Mouse (Mus musculus): ENCODE measurements around the gene Pstk. TPM values are rescaled to one million over a fixed set of nuclear protein-coding genes. Genes with fewer than 3 reads are reported as not detected.

The Pstk gene
- 41.4 and 44.2 TPM in 2 replicates for polyA plus RNA-seq (2011; ENCODE audit: insufficient read length, low read depth, missing spikeins)

DNA sequence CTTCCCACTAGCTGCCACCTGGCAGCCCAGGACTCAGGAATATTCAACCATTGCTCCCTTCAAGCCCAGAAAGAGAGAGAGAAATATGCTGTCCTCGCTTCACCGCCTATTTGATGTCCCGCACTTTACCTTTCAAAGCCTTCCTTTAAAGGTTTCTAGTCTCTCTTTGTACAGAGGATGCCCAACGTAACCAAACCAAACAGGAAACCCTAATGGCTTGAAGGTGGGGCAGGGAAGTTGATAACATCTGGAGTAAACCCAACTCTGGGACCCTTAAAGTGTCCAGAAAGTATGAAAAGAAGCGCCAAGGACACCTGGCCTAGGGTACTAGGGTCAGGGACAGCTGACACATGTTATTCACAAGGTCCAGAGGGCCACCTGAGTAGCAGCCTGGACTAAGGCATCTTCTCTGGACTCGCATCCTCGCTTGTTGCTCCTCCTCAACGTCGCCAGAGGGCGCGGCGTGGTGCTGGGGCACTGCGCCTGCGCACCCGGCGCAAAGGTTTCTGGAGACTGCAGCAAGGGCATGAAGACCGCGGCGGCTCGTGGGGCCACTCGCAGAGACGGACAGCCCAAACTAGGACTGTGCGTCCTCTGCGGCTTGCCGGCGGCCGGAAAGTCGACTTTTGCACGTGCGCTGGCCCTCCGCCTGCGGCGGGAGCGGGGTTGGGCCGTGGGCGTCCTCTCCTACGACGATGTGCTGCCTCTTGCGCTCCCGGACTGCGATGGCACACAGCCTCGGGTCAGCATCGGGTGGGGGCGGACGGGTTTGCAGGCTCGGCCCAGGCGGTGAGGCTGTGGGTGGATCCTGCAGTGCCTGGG is at the start of gene Pstk:
TSS of gene Pstk (plus strand) at position 494 of the 822 bp plus-strand sequence.
- Histone ChIP-seq H3K27ac (ENCODE audit: insufficient read depth, low read length) (peak within 1 kb of the TSS; percentile 86), H3K4me3 (ENCODE audit: insufficient read depth, low read length) (peak within 1 kb of the TSS; percentile 57), H3K4me1 (ENCODE audit: control insufficient read depth, insufficient read depth, low read length) (peaks cover 4% of the 10 kb centered on the region; the same call in 1 of the 2 replicates)
- TF ChIP-seq POLR2A (IDR thresholded peaks at IDR 0.05; ENCODE audit: low read depth, low read length) (peak; percentile 95), CTCF (IDR thresholded peaks at IDR 0.05; ENCODE audit: borderline replicate concordance, insufficient read depth, low read length) (peak; percentile 95)

- TF ChIP-seq CTCF (IDR thresholded peaks at IDR 0.05; ENCODE audit: borderline replicate concordance, insufficient read depth, low read length) (no peak), POLR2A (IDR thresholded peaks at IDR 0.05; ENCODE audit: low read depth, low read length) (no peak)
- Histone ChIP-seq H3K4me3 (ENCODE audit: insufficient read depth, low read length) (no peak within 1 kb of the TSS), H3K4me1 (ENCODE audit: control insufficient read depth, insufficient read depth, low read length) (no peaks in the 10 kb centered on the region), H3K27ac (ENCODE audit: insufficient read depth, low read length) (no peak within 1 kb of the TSS)
Measured at GRCm38 (mm10) chr7:131322192-131322591, 48.7 kb upstream of the Pstk start, which contains the start of gene Cuzd1. TSS of gene Cuzd1 (minus strand) at chr7:131322292.

DNA sequence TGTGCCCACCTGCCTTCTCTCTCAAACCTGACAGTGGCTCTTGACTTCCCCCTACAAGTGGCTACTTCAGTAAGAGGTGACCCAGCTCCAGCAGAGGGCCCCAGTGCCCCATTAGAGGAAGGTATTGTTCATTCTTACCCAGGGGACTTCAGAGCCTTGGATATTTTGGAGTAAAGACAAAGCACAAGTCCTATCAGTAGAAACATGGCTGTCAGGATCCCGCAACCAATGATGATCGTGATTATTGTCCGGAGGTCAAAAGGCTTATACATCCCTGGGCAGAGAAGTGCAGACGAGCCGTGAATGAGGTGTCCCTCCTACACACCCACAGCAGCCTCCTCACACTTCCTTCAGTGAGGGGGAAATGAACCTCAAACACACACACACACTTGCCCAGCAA is 43.9 kb upstream of the Pstk start:
- TF ChIP-seq CTCF (IDR thresholded peaks at IDR 0.05; ENCODE audit: borderline replicate concordance, insufficient read depth, low read length) (no peak), POLR2A (IDR thresholded peaks at IDR 0.05; ENCODE audit: low read depth, low read length) (no peak)
- Histone ChIP-seq H3K27ac (ENCODE audit: insufficient read depth, low read length) (no peak overlapping the region), H3K4me3 (ENCODE audit: insufficient read depth, low read length) (no peak overlapping the region), H3K4me1 (ENCODE audit: control insufficient read depth, insufficient read depth, low read length) (no peaks in the 10 kb centered on the region)

DNA sequence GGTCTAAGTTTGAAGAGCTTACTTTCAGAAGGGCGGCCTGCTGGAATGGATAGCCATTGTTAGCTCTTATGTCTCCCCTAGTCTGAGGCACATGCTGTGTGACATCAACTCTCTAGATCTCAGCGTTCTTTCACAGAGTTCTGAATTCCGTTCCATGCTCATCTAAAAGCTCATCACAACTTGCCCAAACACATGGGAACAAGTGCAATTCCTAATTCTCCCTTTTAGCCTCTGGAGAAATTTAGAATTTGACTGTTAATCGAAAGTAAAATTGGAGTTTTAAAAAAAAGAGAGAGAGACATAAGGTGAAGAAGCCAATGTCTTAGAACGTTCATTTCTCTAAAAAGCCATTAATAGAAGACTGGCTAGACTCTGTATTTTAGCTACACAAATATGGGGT is 41.5 kb upstream of the Pstk start, which contains the start of gene Fam24b:
TSS of gene Fam24b (minus strand) at position 101 of the 400 bp plus-strand sequence.
- H3K27ac ChIP-seq (ENCODE audit: insufficient read depth, low read length) = no peak within 1 kb of the TSS
- no peak within 1 kb of the TSS for H3K4me3 ChIP-seq (ENCODE audit: insufficient read depth, low read length)
- no peaks in the 10 kb centered on the region for H3K4me1 ChIP-seq (ENCODE audit: control insufficient read depth, insufficient read depth, low read length)
- TF ChIP-seq POLR2A (IDR thresholded peaks at IDR 0.05; ENCODE audit: low read depth, low read length) = no peak
- TF ChIP-seq CTCF (IDR thresholded peaks at IDR 0.05; ENCODE audit: borderline replicate concordance, insufficient read depth, low read length) = no peak

DNA sequence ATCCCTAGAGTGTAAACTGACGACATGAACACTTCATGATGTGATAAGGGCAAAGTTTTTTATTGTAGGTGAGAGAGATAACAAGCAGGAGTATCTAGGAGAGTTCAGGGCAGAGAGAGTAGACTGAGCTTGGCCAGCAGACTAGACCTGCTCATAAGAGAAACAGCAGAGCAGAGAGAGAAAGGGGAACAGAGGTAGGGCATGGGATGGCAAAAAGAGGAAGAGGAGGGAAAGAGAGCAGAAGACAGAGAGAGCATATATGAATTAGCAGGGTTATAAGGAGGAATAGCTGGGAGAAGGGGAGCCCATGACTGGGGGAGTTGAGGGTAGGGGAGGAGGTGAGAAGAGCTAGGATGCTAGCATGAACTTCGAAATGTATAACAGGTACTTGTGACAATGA is 39.3 kb upstream of the Pstk start:
- Histone ChIP-seq H3K27ac (ENCODE audit: insufficient read depth, low read length) (no peak overlapping the region), H3K4me3 (ENCODE audit: insufficient read depth, low read length) (no peak overlapping the region), H3K4me1 (ENCODE audit: control insufficient read depth, insufficient read depth, low read length) (no peaks in the 10 kb centered on the region)
- TF ChIP-seq CTCF (IDR thresholded peaks at IDR 0.05; ENCODE audit: borderline replicate concordance, insufficient read depth, low read length) (no peak), POLR2A (IDR thresholded peaks at IDR 0.05; ENCODE audit: low read depth, low read length) (no peak)

DNA sequence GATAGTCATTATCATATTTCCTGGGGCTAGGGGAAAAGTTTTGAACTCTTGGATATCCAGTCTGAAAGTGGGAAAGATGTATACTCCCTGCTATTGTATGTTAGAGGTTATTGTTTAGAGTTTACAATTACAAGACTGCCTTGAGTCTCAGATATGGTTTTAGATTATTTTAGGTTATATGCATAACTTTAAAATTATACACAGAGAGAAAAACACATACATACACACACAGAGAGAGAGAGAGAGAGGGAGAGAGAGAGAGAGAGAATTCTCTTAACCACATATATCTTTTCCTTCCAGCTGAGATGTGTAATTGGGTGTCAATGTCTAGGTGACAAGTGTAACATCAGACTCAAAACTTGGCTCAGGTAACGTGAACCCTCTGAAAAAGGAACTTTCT is 37.4 kb upstream of the Pstk start, which contains the start of gene Fam24a:
TSS of gene Fam24a (plus strand) at position 301 of the 400 bp plus-strand sequence.
- H3K4me1 ChIP-seq (ENCODE audit: control insufficient read depth, insufficient read depth, low read length) = no peaks in the 10 kb centered on the region
- no peak for TF ChIP-seq POLR2A (IDR thresholded peaks at IDR 0.05; ENCODE audit: low read depth, low read length)
- no peak for TF ChIP-seq CTCF (IDR thresholded peaks at IDR 0.05; ENCODE audit: borderline replicate concordance, insufficient read depth, low read length)
- H3K4me3 ChIP-seq (ENCODE audit: insufficient read depth, low read length) = no peak within 1 kb of the TSS
- H3K27ac ChIP-seq (ENCODE audit: insufficient read depth, low read length) = no peak within 1 kb of the TSS

DNA sequence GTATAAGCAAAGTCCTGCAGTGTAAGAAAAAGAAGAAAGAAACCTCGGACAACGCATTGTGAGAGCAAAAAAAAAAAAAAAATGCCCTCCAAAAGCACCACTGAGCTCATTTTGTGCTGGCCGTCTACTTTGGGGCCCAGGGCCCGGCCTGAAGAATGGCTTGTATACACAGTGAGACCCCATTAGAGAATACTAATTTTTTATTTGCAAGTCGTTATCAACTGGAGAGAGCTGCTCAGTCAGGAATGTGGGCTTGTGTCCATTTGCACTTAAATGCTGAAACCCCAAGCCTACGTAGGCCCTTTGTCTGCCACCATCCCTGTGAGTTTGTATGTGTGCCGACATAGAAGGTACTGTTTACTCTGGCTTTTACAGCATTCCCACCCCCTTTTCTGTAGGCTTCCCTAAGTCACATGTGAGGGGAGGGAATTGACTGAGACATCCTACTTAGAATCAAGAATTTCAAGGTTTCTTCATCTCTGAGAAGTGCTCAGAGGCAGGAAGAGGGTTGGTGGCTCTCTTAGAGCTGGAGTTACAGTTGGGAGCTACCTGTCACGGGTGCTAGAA is 33.4 kb upstream of the Pstk start:
- TF ChIP-seq CTCF (IDR thresholded peaks at IDR 0.05; ENCODE audit: borderline replicate concordance, insufficient read depth, low read length) = no peak
- TF ChIP-seq POLR2A (IDR thresholded peaks at IDR 0.05; ENCODE audit: low read depth, low read length) = no peak
- H3K27ac ChIP-seq (ENCODE audit: insufficient read depth, low read length) = no peak overlapping the region

DNA sequence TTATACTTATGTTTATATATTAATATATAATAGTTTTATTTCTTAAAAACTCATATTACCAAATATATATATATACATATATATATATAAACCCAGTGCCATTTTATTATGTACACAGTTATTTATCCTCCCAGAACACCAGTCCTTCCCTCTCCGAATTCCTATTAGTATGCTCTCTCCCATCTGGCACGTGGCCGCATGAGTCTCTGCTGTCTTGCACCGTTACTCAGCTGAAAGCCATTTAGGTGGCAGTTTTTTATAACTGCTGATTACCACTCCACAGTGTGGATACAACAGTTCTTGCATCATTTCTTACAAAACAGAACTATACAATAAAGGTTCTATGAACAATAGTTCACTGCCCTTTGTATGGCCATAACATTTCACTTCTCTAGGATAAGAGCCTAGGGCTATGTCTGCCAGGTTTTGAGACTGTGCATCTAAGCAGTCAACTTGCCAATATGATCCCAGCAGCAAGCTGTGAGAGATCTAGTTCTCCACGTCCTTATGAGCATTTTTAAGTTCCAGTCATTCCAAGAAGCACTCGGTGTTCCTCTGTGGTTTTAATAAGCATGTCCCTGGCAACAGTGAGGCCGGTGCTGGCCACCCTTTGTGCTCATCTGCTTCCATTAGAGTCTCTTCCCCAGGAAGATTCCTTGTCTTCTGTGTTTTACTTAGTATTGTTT is 24.9 kb upstream of the Pstk start:
- Histone ChIP-seq H3K27ac (ENCODE audit: insufficient read depth, low read length) (no peak overlapping the region), H3K4me1 (ENCODE audit: control insufficient read depth, insufficient read depth, low read length) (no peaks in the 10 kb centered on the region), H3K4me3 (ENCODE audit: insufficient read depth, low read length) (no peak overlapping the region)
- TF ChIP-seq CTCF (IDR thresholded peaks at IDR 0.05; ENCODE audit: borderline replicate concordance, insufficient read depth, low read length) = no peak
- no peak for TF ChIP-seq POLR2A (IDR thresholded peaks at IDR 0.05; ENCODE audit: low read depth, low read length)

More for the DNA sequence above, 33.4 kb upstream of the Pstk start:
- H3K4me3 ChIP-seq (ENCODE audit: insufficient read depth, low read length) = no peak overlapping the region
- no peaks in the 10 kb centered on the region for H3K4me1 ChIP-seq (ENCODE audit: control insufficient read depth, insufficient read depth, low read length)

- TF ChIP-seq POLR2A (IDR thresholded peaks at IDR 0.05; ENCODE audit: low read depth, low read length) (no peak), CTCF (IDR thresholded peaks at IDR 0.05; ENCODE audit: borderline replicate concordance, insufficient read depth, low read length) (no peak)
- H3K27ac ChIP-seq (ENCODE audit: insufficient read depth, low read length) = no peak overlapping the region
- H3K4me1 ChIP-seq (ENCODE audit: control insufficient read depth, insufficient read depth, low read length) = no peaks in the 10 kb centered on the region
- no peak overlapping the region for H3K4me3 ChIP-seq (ENCODE audit: insufficient read depth, low read length)
Measured at GRCm38 (mm10) chr7:131356105-131356504, 14.8 kb upstream of the Pstk start.

Measured in embryonic fibroblast, embryonic 13.5 days (primary cell).